Mouse (Mus musculus) lung, embryonic 14.5 days (tissue): ENCODE measurements around the gene Robo1. TPM values are rescaled to one million over a fixed set of nuclear protein-coding genes. Genes with fewer than 3 reads are reported as not detected.

Experiments
- ATAC-seq: fragments of 200-750 bp; cut with Nextera tagmentation; 2 replicates; pipeline ENCODE4 v1.8.0; 2017; ENCODE audit warnings: mild to moderate bottlenecking, moderate TSS enrichment, moderate library complexity; ENCODE audit not compliant: insufficient read depth
- DNase-seq: peaks from one replicate; pipeline ENCODE4 v3.0.0-alpha.2; 2015
- H3K27ac ChIP-seq: fragments of 300-500 bp; sonication (generic); 2 replicates; pipeline ENCODE4 v1.5.1; 2014; ENCODE audit warnings: low read depth, mild to moderate bottlenecking, moderate library complexity
- H3K27me3 ChIP-seq: fragments of 300-500 bp; sonication (generic); 2 replicates; pipeline ENCODE4 v1.6.1; 2014; ENCODE audit warnings: low read length, control low read depth; ENCODE audit not compliant: insufficient read depth
- H3K36me3 ChIP-seq: fragments of 300-500 bp; sonication (generic); 2 replicates; pipeline ENCODE4 v1.6.1; 2014; ENCODE audit warnings: control low read depth; ENCODE audit not compliant: insufficient read depth
- H3K4me1 ChIP-seq: fragments of 300-500 bp; sonication (generic); 2 replicates; pipeline ENCODE4 v1.6.1; 2014; ENCODE audit warnings: antibody characterized with exemption, control low read depth; ENCODE audit not compliant: insufficient read depth
- H3K4me2 ChIP-seq: fragments of 300-500 bp; sonication (generic); 2 replicates; pipeline ENCODE4 v1.6.1; 2014; ENCODE audit warnings: mild to moderate bottlenecking
- H3K4me3 ChIP-seq: fragments of 300-500 bp; sonication (generic); 2 replicates; pipeline ENCODE4 v1.5.1; 2014; ENCODE audit warnings: low read depth, low read length
- H3K9ac ChIP-seq: fragments of 300-500 bp; sonication (generic); 2 replicates; pipeline ENCODE4 v1.6.1; 2014
- H3K9me3 ChIP-seq: fragments of 300-500 bp; sonication (generic); 2 replicates; pipeline ENCODE4 v1.6.1; 2016; ENCODE audit warnings: low read depth, low read length, control low read depth
- CTCF ChIP-seq: IDR thresholded peaks from 2 replicates; pipeline ENCODE4 v1.5.1; 2016; ENCODE audit warnings: antibody characterized with exemption, low read depth
- WGBS: fragments of 180-500 bp; shearing (Covaris S2); extraction: QIAGEN DNeasy Blood & Tissue Kit; methylation state at CpG from one replicate; pipeline ENCODE4 v1.1.7; 2014; 5-methylcytosine and 5-hydroxymethylcytosine counted together
- polyA plus RNA-seq: library from polyadenylated mRNA; unstranded; fragments of >200 nt; fragmentation: Nextera tagmentation; extraction: Ambion mirVana; gene quantifications from 2 replicates; pipeline ENCODE4 v1.2.1, GENCODE M21; 2014

Gene Robo1
- polyA plus RNA-seq, 1 experiment from 2014 or later = 38.6 TPM

DNA sequence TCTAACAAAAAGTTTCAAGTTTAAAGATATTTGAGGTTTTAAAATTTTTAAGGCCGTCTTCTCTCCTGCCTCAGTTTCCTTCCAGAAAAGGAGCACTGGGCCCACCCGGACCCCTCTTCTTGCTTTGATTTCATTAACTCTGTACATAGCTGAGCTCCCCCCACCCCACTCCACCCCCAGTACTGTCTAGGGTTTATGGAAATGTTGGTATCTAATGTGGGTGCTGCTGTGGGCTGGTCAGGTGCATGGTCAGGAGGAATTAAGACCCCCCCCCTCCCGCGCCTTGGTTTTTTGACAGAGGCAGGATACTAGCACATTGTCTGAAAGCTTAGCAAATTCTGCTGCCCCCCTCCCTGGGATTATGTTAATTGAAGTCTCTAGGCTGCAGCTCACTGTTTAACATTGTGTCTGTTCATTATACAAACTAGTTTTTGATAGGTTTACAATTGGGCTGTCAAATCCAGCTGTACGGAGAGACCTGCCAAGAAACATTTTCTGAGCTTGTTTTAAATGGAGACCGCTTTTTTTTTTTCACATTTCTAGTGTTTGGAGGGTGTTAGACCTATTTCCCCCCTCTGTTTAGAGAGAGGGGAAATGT, 620.5 kb downstream of the Robo1 start:
- WGBS = 50% methylated on average over 6 of the region's 6 CpGs

DNA sequence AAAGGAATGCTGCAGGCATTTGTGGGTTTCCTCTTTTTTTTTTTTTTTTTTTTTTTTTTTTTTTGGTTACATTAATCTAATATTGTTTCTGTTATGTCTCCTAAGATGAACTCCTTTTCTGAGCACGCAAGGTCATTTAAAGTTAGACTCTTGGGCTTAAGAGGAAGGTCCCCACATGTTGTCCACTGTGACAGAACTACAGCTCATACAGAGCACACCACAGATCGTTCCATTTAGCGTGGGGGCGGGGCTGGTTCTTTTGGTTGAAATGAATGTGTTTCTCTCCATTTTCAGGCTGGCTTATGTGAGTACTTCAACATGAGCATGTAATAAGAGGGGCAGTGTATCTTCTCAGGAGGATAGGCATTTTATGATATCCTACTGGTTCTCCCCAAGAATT, 622.8 kb downstream of the Robo1 start:
- H3K4me1 ChIP-seq = peaks cover 7% of the 10 kb centered on the region; the same call in 1 of the 2 replicates
- no peak for TF ChIP-seq CTCF
- no peaks in the 10 kb centered on the region for H3K36me3 ChIP-seq
- H3K27ac ChIP-seq = no peak overlapping the region
- H3K9me3 ChIP-seq = no peaks in the 10 kb centered on the region
- WGBS = 57% methylated on average over 4 of the region's 4 CpGs
- DNase-seq = no peak
- no peak for ATAC-seq
- no peaks in the 10 kb centered on the region for H3K27me3 ChIP-seq
- H3K4me3 ChIP-seq = no peak overlapping the region
- no peak overlapping the region for H3K4me2 ChIP-seq
- H3K9ac ChIP-seq = no peak overlapping the region

More for the DNA sequence above, 620.5 kb downstream of the Robo1 start:
- TF ChIP-seq CTCF = no peak
- no peak overlapping the region for H3K9ac ChIP-seq
- no peaks in the 10 kb centered on the region for H3K27me3 ChIP-seq
- DNase-seq (peak; percentile 76), ATAC-seq (no peak)
- no peak overlapping the region for H3K27ac ChIP-seq
- H3K4me3 ChIP-seq = no peak overlapping the region
- no peaks in the 10 kb centered on the region for H3K9me3 ChIP-seq
- no peaks in the 10 kb centered on the region for H3K36me3 ChIP-seq
- peaks cover 14% of the 10 kb centered on the region for H3K4me1 ChIP-seq
- no peak overlapping the region for H3K4me2 ChIP-seq

DNA sequence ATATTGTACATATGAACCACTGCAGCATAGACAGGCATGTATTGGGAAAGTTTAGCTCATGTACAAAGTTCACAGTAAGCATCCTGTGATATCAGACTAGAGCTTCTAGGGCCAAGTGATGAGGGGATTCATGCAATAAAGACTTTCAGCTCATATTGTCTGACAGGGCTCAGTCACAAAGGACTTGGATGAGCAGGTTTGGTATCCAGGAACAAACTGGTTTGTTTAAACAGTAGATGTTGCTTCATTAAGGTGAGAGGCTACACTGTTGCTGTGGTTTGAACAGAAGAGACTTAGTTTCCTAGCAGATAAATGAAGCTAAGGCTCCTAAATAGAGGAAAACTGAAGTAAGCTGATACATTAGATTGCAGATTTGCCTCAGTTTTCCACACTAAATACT, 626.8 kb downstream of the Robo1 start:
- H3K27me3 ChIP-seq = no peaks in the 10 kb centered on the region
- no peak overlapping the region for H3K4me2 ChIP-seq
- H3K9me3 ChIP-seq = no peaks in the 10 kb centered on the region
- no peak for ATAC-seq
- DNase-seq = no peak
- no peak overlapping the region for H3K27ac ChIP-seq
- no peak for TF ChIP-seq CTCF
- no peaks in the 10 kb centered on the region for H3K4me1 ChIP-seq
- H3K36me3 ChIP-seq = no peaks in the 10 kb centered on the region
- H3K9ac ChIP-seq = no peak overlapping the region
- H3K4me3 ChIP-seq = no peak overlapping the region

DNA sequence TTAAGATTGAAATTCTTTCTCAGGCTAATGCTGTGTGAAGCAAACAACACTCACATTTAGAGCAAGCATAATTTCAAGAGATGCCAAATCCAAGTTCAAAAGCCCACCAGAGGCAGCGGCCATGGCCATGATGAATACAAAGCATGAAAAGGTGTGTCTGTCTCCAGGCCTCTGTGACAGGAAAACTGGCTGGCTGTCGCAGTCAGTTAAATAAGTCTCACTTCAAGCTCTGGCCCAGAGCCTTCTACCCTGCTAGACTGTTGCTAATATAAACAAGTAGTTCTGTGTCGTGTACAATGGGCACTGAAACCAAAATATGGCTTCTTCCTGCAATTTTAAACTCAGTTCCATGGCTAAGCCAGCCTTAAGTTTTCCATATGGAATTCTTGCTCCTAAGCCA, 629.1 kb downstream of the Robo1 start:
- no peak for TF ChIP-seq CTCF
- no peaks in the 10 kb centered on the region for H3K27me3 ChIP-seq

DNA sequence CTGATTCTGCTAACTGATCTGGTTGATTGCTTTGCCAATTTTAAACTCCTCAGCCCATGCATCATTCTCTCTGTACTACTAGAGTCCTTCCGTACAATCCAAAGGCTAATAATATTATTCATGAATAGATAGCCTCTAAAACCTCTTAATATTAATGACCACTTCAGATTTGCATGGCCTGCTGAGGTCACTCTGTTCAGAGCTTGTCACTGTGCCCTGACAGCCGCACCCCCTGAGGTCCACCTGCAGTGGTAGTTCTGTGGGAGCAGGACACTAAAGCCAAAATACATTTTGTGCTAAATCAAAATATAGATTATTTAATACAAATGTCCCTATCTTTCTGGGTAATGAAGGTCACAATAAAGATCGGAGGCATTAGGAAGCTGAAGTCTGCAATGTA, 631.8 kb downstream of the Robo1 start:
- Histone ChIP-seq H3K27ac (no peak overlapping the region), H3K36me3 (no peaks in the 10 kb centered on the region), H3K9ac (no peak overlapping the region), H3K27me3 (no peaks in the 10 kb centered on the region), H3K9me3 (no peaks in the 10 kb centered on the region), H3K4me3 (no peak overlapping the region), H3K4me1 (no peaks in the 10 kb centered on the region), H3K4me2 (no peak overlapping the region)
- no peak for TF ChIP-seq CTCF
- ATAC-seq = no peak
- no peak for DNase-seq
- WGBS = 84% methylated on average over 3 of the region's 3 CpGs

More for the DNA sequence above, 629.1 kb downstream of the Robo1 start:
- 35% methylated on average over 3 of the region's 3 CpGs for WGBS
- Histone ChIP-seq H3K9me3 (no peaks in the 10 kb centered on the region), H3K36me3 (no peaks in the 10 kb centered on the region), H3K4me1 (no peaks in the 10 kb centered on the region), H3K27ac (0 out of 2 replicates have a peak overlapping the region, but pooled peaks have one; percentile 18), H3K9ac (no peak overlapping the region), H3K4me3 (no peak overlapping the region), H3K4me2 (no peak overlapping the region)
- no peak for ATAC-seq
- peak; percentile 56 for DNase-seq

DNA sequence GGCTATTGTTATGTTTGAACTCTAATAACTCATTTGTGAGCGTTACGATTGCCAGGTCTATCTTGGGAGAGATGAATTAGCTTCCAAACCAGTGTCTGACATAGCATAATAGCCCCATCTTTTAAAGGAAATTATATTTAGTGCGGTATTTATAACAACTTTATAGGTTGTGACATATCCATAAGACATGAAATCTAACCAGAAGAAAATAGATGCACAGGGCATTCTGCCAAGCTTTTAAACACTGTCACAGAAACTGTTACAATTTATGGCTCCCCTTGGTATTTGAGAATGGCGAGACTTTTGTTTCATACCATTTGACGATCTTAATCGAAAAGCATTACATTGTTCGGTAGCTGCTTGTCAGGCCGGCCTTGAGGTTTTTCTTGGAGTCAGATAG, 632.7 kb downstream of the Robo1 start:
- WGBS = 60% methylated on average over 8 of the region's 8 CpGs
- ATAC-seq = no peak
- peak; percentile 63 for DNase-seq

DNA sequence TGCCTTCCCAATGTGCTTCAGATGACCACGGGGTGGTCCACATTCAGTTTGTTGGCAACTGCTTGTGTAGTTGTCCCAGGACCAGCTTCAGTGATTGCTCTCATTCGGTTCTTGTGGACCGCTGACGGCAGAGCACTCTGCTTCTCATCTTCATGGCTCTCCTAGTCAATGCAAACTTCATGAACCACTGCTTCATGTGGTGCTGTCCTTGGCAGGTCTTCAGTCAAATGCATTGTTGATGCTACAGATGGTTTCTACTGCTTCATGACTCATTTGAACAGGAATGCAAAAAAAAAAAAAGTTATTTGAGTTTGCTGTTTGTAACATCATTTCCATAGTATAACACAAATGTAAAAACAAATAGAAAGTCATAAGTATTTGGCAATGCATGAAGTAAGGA, 636.3 kb downstream of the Robo1 start:
- H3K27ac ChIP-seq = no peak overlapping the region
- no peak overlapping the region for H3K4me2 ChIP-seq
- H3K4me1 ChIP-seq = no peaks in the 10 kb centered on the region
- no peaks in the 10 kb centered on the region for H3K9me3 ChIP-seq
- TF ChIP-seq CTCF = no peak
- ATAC-seq (no peak), DNase-seq (peak; percentile 29)
- WGBS = 91% methylated on average over 4 of the region's 4 CpGs
- H3K27me3 ChIP-seq = no peaks in the 10 kb centered on the region
- H3K4me3 ChIP-seq = no peak overlapping the region
- H3K9ac ChIP-seq = no peak overlapping the region
- no peaks in the 10 kb centered on the region for H3K36me3 ChIP-seq

More for the DNA sequence above, 632.7 kb downstream of the Robo1 start:
- no peak overlapping the region for H3K9ac ChIP-seq
- H3K27me3 ChIP-seq = no peaks in the 10 kb centered on the region
- H3K4me1 ChIP-seq = no peaks in the 10 kb centered on the region
- no peaks in the 10 kb centered on the region for H3K36me3 ChIP-seq
- H3K4me3 ChIP-seq = no peak overlapping the region
- no peak overlapping the region for H3K4me2 ChIP-seq
- no peaks in the 10 kb centered on the region for H3K9me3 ChIP-seq
- TF ChIP-seq CTCF = no peak
- no peak overlapping the region for H3K27ac ChIP-seq

DNA sequence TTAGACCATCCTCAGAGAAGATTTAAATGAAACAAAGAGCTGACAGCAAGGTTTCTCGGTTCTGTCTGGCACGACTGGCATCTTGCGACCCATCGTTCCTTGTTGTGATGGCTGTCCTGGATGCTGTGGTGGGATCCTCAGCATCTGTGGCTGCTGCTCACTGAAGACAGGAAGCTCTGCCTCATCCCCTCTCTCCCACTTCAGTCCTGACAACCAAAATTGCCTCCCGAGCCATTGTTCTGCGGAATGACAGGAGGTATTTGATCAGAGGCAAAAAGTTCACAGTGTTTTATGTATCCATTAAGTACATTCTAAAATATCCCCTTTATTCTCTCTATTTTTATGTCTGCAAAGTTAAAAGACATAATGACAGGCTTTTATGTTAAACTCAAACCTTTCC, 643.9 kb downstream of the Robo1 start:
- Histone ChIP-seq H3K4me2 (no peak overlapping the region), H3K4me3 (no peak overlapping the region), H3K9ac (no peak overlapping the region), H3K36me3 (no peaks in the 10 kb centered on the region), H3K4me1 (no peaks in the 10 kb centered on the region), H3K27ac (no peak overlapping the region), H3K27me3 (no peaks in the 10 kb centered on the region), H3K9me3 (no peaks in the 10 kb centered on the region)
- DNase-seq = no peak
- no peak for ATAC-seq
- WGBS = 82% methylated on average over 6 of the region's 6 CpGs
- no peak for TF ChIP-seq CTCF
